In the genomic region with DNA sequence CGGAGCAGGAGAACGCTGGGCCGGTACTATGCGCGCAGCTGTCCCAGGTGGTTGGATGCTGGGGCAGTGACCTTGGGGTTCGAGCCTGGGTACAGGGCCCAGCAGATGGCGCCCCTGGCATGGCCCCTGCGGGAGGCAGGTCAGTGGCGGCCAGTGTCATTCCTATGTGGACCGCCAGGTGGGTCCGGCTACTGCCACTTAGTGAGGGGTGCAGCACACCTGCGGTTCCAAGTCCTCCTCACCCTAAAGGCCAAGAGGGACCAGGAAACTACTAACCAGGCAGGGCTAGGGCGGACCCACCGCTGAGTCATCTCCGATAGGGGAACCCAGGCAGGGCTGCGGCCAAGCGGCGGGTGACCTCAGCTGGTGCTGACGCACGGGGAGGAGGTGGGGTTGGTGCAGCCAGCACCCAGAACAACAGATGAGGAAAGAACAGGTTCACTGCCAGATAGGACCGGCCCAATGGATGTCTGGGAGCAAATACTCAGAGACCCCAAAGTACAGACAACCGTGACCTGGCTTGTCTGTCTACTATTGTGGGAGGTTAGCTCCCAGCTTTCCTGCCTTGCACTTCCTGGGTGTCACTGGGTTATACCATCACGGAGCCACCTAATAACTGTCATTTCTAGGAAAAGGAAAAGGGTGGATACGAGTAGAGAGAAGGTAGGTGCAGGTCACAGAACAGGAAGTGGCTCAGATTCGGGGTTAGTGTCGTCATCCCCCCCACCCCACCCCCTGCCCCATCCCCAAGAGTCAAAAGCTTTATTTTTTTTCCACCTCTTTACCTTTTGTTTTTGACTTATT, we compare ENCODE assay signal across 8 mouse cellular contexts. TPM values are rescaled to one million over a fixed set of nuclear protein-coding genes. Genes with fewer than 3 reads are reported as not detected.
DNase-seq lines count a peak whose midpoint lies in the region; ATAC-seq and TF ChIP-seq lines count a peak whose summit lies in the region.

No protein-coding gene starts in this region.

- peak overlapping the region; percentile 30 for H3K4me3 ChIP-seq in ES-Bruce4 (ENCODE audit: low read depth, low read length)
- peak overlapping the region; percentile 28 for H3K4me3 ChIP-seq in embryonic facial prominence, embryonic 10.5 days
- peak overlapping the region; percentile 6 to 20; a peak in 3 of 4 replicates for H3K4me3 ChIP-seq in heart, embryonic 14.5 days (ENCODE audit: control insufficient read depth in 1 of 2, insufficient read depth in 1 of 2, low read depth in 1 of 2, low read length in 2 of 2)

- peaks cover 2% of the 10 kb centered on the region for H3K4me1 ChIP-seq in ES-Bruce4 (ENCODE audit: control insufficient read depth, insufficient read depth, low read length)
- peaks cover 70% of the 10 kb centered on the region for H3K4me1 ChIP-seq in embryonic facial prominence, embryonic 10.5 days
- H3K4me1 ChIP-seq in heart, embryonic 14.5 days (ENCODE audit: control insufficient read depth in 2 of 2, insufficient read depth in 2 of 2, low read length in 2 of 2): peaks cover 49 to 61% of the 10 kb centered on the region in 2 experiments

- no peak for TF ChIP-seq POLR2A in ES-Bruce4 (IDR thresholded peaks at IDR 0.05; ENCODE audit: insufficient read depth, low read length)

- no peak for TF ChIP-seq EP300 in ES-Bruce4 (IDR thresholded peaks at IDR 0.05; ENCODE audit: insufficient read depth, low read depth, low read length)

- H3K9me3 ChIP-seq in ES-Bruce4 (replicated peaks; ENCODE audit: control insufficient read depth, insufficient read depth, low read length, poor library complexity, severe bottlenecking): no peaks in the 10 kb centered on the region
- no peaks in the 10 kb centered on the region for H3K9me3 ChIP-seq in embryonic facial prominence, embryonic 10.5 days
- H3K9me3 ChIP-seq in heart, embryonic 14.5 days (ENCODE audit: control insufficient read depth, low read length): no peaks in the 10 kb centered on the region

- DNase-seq in adrenal gland, adult 8-10 months: peak; percentile 92
- peak; percentile 77 for DNase-seq in embryonic facial prominence, embryonic 10.5 days (ENCODE audit: low spot score)
- peak; percentile 89 for DNase-seq in kidney, postnatal 14 days
- DNase-seq in lung, postnatal 4 days: peak; percentile 92 to 93
- DNase-seq in skeletal muscle tissue, adult 2 months (ENCODE audit: low read depth, low spot score): peak; percentile 90
- peak; percentile 68 for DNase-seq in yolk sac, embryonic 10.5 days (ENCODE audit: low spot score)

- peak; percentile 67 for TF ChIP-seq CTCF in ES-Bruce4 (IDR thresholded peaks at IDR 0.05; ENCODE audit: low read depth, low read length)

- H3K27me3 ChIP-seq in ES-Bruce4 (ENCODE audit: control insufficient read depth, insufficient read depth, low read length, poor library complexity, severe bottlenecking): no peaks in the 10 kb centered on the region
- 0 out of 2 replicates have a peak, but pooled peaks cover 6% of the 10 kb centered on the region for H3K27me3 ChIP-seq in embryonic facial prominence, embryonic 10.5 days (replicated peaks; ENCODE audit: low read depth, poor library complexity, severe bottlenecking)
- H3K27me3 ChIP-seq in heart, embryonic 14.5 days (ENCODE audit: control insufficient read depth, insufficient read depth, low read length): no peaks in the 10 kb centered on the region

- 26% methylated on average over 26 of the region's 26 CpGs for WGBS in embryonic facial prominence, embryonic 10.5 days
- WGBS in heart, embryonic 14.5 days: 13% methylated on average over 26 of the region's 26 CpGs

- H3K27ac ChIP-seq in ES-Bruce4 (ENCODE audit: insufficient read depth, low read length): no peak overlapping the region
- peak overlapping the region; percentile 55 for H3K27ac ChIP-seq in embryonic facial prominence, embryonic 10.5 days (replicated peaks)
- H3K27ac ChIP-seq in heart, embryonic 14.5 days (replicated peaks in 1 of 2; ENCODE audit: control insufficient read depth in 1 of 2, insufficient read depth in 1 of 2, low read depth in 2 of 2, low read length in 2 of 2): peak overlapping the region in 1 of 2 experiments; percentile 100; a peak in 2 of 4 replicates

- peak overlapping the region; percentile 60 for H3K4me2 ChIP-seq in heart, embryonic 14.5 days (ENCODE audit: low read length)

- peak; percentile 11; the same call in 1 of the 2 replicates for ATAC-seq in heart, embryonic 14.5 days (ENCODE audit: insufficient number of reproducible peaks, insufficient read depth, low FRiP score, low read depth)

- peak overlapping the region; percentile 2; the same call in 1 of the 2 replicates for H3K9ac ChIP-seq in ES-Bruce4 (ENCODE audit: low read depth, poor library complexity, severe bottlenecking)
- H3K9ac ChIP-seq in heart, embryonic 14.5 days (ENCODE audit: low read length): peak overlapping the region; percentile 65

- H3K36me3 ChIP-seq in ES-Bruce4 (ENCODE audit: control insufficient read depth, insufficient read depth, low read length, poor library complexity, severe bottlenecking): no peaks in the 10 kb centered on the region
- H3K36me3 ChIP-seq in embryonic facial prominence, embryonic 10.5 days (replicated peaks): peaks cover 7% of the 10 kb centered on the region
- H3K36me3 ChIP-seq in heart, embryonic 14.5 days (ENCODE audit: control insufficient read depth, insufficient read depth, low read length): 0 out of 2 replicates have a peak, but pooled peaks cover 9% of the 10 kb centered on the region

RNA-seq across cellular contexts. Expression of a gene that starts 5.4 kb away (rescaled TPM):
- polyA plus RNA-seq in ES-Bruce4 (2011; ENCODE audit: insufficient read depth, insufficient read length, low read depth, missing spikeins): 2,484 and 2,505 TPM in 2 replicates
- 1,000 to 10,000 TPM; 1,100 to 1,474 (median 1,219) TPM for total RNA-seq in adrenal gland, adult 8-10 months (2022)
- 3,067 and 3,150 TPM in 2 replicates for polyA plus RNA-seq in embryonic facial prominence, embryonic 10.5 days (2016; fragmentation: Nextera tagmentation; extraction: Ambion mirVana)
- 979 and 1,136 TPM in 2 replicates for polyA plus RNA-seq in heart, embryonic 14.5 days (2014; fragmentation: Nextera tagmentation; extraction: Ambion mirVana)

RNA-seq across cellular contexts. Expression of a gene that starts 7.6 kb away (rescaled TPM):
- polyA plus RNA-seq in ES-Bruce4 (2011; ENCODE audit: insufficient read depth, insufficient read length, low read depth, missing spikeins): not detected in 2 replicates
- 1 to 10 TPM in 1 of 4 experiments, under 1 TPM in 2, not detected in 1; 0.16 to 1.2 (median 0.42) TPM for total RNA-seq in adrenal gland, adult 8-10 months (2022)
- 0.10 and 0.19 TPM in 2 replicates for polyA plus RNA-seq in embryonic facial prominence, embryonic 10.5 days (2016; fragmentation: Nextera tagmentation; extraction: Ambion mirVana)
- polyA plus RNA-seq in heart, embryonic 14.5 days (2014; fragmentation: Nextera tagmentation; extraction: Ambion mirVana): 0.62 and 1.1 TPM in 2 replicates

RNA-seq across cellular contexts. Expression of a gene that starts 24.9 kb away (rescaled TPM):
- polyA plus RNA-seq in ES-Bruce4 (2011; ENCODE audit: insufficient read depth, insufficient read length, low read depth, missing spikeins): 13.2 and 15.2 TPM in 2 replicates
- total RNA-seq in adrenal gland, adult 8-10 months (2022): 10 to 100 TPM; 18.4 to 39.6 (median 33.4) TPM
- 38.3 and 39.0 TPM in 2 replicates for polyA plus RNA-seq in embryonic facial prominence, embryonic 10.5 days (2016; fragmentation: Nextera tagmentation; extraction: Ambion mirVana)
- 30.6 and 32.8 TPM in 2 replicates for polyA plus RNA-seq in heart, embryonic 14.5 days (2014; fragmentation: Nextera tagmentation; extraction: Ambion mirVana)
